Mouse (Mus musculus) megakaryocyte, embryonic 14.5 days (primary cell): ENCODE measurements around the gene Ppil1. TPM values are rescaled to one million over a fixed set of nuclear protein-coding genes. Genes with fewer than 3 reads are reported as not detected.
"Not testable (repeated sequence)": the region's sequence is repeated elsewhere in the genome, so short reads cannot be mapped to it uniquely, and the experiment has no call there.

Experiments used
- H3K27me3 ChIP-seq: replicated peaks from 2 replicates; pipeline ENCODE3; 2012; ENCODE audit warnings: inconsistent platforms
- H3K36me3 ChIP-seq: replicated peaks from 2 replicates; pipeline ENCODE3; 2012; ENCODE audit warnings: low read length, inconsistent platforms, mixed read lengths
- H3K4me1 ChIP-seq: 2 replicates; pipeline ENCODE4 v1.6.1; 2012; ENCODE audit warnings: inconsistent platforms
- H3K4me3 ChIP-seq: replicated peaks from 2 replicates; pipeline ENCODE3; 2012; ENCODE audit warnings: moderate library complexity, mild to moderate bottlenecking, inconsistent platforms
- H3K9me3 ChIP-seq: 2 replicates; pipeline ENCODE4 v1.6.1; 2012; ENCODE audit warnings: inconsistent platforms
- FLI1 ChIP-seq: IDR thresholded peaks from 2 replicates; pipeline ENCODE4 v1.6.1; 2012; ENCODE audit warnings: low read length, inconsistent platforms, mixed read lengths
- GATA1 ChIP-seq: IDR thresholded peaks from 3 replicates; pipeline ENCODE4 v1.6.1; 2012; ENCODE audit warnings: mixed read lengths, low read length, inconsistent platforms, borderline replicate concordance
- polyA plus RNA-seq: library from polyadenylated mRNA; stranded (reverse); fragments of >175 nt; gene quantifications from 2 replicates; pipeline ENCODE4 v1.2.3, GENCODE M21; 2012; ENCODE audit warnings: low replicate concordance; ENCODE audit not compliant: insufficient read depth

Gene Ppil1
- polyA plus RNA-seq, 1 experiment = 33.2 TPM

DNA sequence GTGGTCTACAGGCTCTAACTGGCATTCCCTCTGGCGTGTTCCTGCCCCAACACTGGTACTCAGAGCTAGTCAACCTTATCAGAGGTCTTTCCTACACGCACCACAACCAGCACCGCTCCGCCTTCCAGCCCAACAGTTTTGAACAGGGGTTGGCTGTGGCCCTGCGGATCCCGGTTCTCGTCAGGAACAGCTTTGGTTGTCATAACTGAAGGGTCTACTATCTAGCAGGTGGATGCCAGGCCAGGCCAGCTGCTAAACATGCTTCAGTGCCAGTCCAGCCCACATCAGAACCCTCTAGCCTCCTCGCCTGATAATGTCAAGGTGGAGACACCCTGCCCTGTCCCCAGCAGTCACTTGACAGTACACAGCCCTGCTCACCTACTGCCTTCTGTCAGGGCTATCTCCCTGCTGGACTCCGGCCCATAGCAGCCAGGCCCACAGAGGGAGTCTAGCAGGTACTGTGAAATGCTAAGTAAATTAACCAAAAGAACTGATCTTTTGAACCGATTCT is 6.9 kb downstream of the Ppil1 start:
- Histone ChIP-seq H3K4me1 (peaks cover 93% of the 10 kb centered on the region), H3K36me3 (peaks cover 84% of the 10 kb centered on the region)

DNA sequence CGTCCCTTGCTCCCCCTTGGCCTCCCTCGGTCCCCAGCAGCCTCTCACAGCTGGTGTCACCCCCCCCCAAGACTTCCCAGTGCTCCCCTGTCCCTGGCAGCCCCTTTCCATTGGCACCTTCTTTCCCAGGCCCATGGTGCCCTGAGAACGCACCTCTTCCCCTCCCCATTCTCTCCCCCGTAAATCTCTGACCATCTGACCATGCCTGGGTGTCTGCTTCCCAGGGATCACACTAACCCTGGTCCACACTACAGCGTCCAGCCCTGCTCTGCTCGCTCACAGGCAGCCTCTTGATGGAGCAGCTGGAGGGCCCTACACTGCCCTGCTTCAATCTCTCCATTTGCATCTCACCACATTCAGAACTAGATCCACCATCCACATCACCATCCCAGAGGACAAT is 7.5 kb downstream of the Ppil1 start:
- no peaks in the 10 kb centered on the region for H3K27me3 ChIP-seq
- peak overlapping the region; percentile 20 for H3K4me3 ChIP-seq
- peaks cover 85% of the 10 kb centered on the region for H3K36me3 ChIP-seq
- H3K4me1 ChIP-seq = peaks cover 93% of the 10 kb centered on the region
- H3K9me3 ChIP-seq = peaks cover 12% of the 10 kb centered on the region
- no peak for TF ChIP-seq GATA1
- no peak for TF ChIP-seq FLI1

More for the DNA sequence above, 6.9 kb downstream of the Ppil1 start:
- Histone ChIP-seq H3K4me3 (peak overlapping the region; percentile 62), H3K27me3 (no peaks in the 10 kb centered on the region), H3K9me3 (peaks cover 12% of the 10 kb centered on the region)
- TF ChIP-seq GATA1 (no peak), FLI1 (no peak)

DNA sequence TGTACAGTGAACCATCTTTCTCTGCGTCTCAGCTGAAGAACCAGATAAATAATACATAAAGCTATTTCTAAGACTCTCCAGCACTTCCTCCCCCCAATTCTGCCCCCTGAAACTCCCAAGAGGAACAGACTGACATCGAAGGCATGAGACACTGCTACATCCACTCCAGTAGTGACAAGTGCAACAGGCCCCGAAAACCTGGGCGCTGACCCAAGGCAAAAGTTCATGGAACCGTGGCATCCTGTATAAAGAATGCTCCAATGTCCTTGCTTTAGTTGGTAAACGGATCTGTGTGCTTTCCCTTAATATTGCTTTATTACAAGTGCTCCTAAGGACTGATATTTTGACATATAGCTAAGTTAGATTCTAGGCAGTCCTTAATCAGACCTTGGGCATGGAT is 9.2 kb downstream of the Ppil1 start:
- peaks cover 85% of the 10 kb centered on the region for H3K36me3 ChIP-seq
- H3K4me1 ChIP-seq = peaks cover 86% of the 10 kb centered on the region
- H3K27me3 ChIP-seq, H3K4me3 ChIP-seq: not testable (repeated sequence)
- peaks cover 12% of the 10 kb centered on the region for H3K9me3 ChIP-seq

DNA sequence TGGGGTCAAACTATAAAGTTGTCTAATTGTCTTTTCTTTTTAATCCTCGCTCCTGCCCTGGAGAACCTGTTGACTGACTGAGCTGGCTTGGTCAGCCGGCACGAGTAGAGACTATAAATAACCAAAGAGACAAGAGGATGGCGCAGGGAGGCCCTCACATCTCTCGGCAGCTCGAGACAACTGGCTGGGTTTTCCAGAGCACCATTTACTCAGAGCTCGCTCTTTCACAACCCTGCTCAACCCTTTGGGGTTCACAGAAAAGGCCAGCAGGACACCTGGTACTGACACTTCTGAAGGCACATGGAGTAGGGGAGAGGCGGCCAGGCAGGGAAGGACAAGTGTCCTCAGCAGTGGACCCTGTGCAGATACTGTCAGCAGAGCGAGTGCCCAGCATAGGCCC is 10.3 kb downstream of the Ppil1 start:
- Histone ChIP-seq H3K9me3 (peaks cover 12% of the 10 kb centered on the region), H3K4me3 (peak overlapping the region; percentile 64), H3K36me3 (peaks cover 93% of the 10 kb centered on the region), H3K27me3 (no peaks in the 10 kb centered on the region), H3K4me1 (peaks cover 75% of the 10 kb centered on the region)
- TF ChIP-seq GATA1 (no peak), FLI1 (no peak)

DNA sequence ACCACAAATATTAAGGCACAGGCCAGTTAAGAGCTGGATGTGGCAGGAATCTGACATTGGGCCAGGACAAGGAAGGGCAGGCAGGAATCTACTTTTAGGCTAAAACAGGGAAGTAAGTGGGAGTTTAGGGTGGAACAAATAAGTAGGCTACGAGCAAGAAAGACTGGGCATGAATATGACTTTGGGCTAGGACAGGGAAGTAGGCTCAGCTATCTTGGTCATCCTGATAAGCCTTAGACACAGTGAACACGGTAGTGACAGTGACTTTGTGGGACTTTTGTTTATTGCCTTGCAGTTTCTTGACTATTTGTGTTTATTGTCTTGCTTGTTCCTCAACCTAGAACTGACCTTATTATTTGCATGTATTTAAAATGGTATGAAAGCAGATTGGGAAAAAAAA is 10.8 kb downstream of the Ppil1 start:
- H3K27me3 ChIP-seq = no peaks in the 10 kb centered on the region
- peaks cover 93% of the 10 kb centered on the region for H3K36me3 ChIP-seq
- H3K4me3 ChIP-seq = no peak overlapping the region
- peaks cover 71% of the 10 kb centered on the region for H3K4me1 ChIP-seq
- H3K9me3 ChIP-seq = peaks cover 12% of the 10 kb centered on the region
- no peak for TF ChIP-seq GATA1
- TF ChIP-seq FLI1 = no peak

DNA sequence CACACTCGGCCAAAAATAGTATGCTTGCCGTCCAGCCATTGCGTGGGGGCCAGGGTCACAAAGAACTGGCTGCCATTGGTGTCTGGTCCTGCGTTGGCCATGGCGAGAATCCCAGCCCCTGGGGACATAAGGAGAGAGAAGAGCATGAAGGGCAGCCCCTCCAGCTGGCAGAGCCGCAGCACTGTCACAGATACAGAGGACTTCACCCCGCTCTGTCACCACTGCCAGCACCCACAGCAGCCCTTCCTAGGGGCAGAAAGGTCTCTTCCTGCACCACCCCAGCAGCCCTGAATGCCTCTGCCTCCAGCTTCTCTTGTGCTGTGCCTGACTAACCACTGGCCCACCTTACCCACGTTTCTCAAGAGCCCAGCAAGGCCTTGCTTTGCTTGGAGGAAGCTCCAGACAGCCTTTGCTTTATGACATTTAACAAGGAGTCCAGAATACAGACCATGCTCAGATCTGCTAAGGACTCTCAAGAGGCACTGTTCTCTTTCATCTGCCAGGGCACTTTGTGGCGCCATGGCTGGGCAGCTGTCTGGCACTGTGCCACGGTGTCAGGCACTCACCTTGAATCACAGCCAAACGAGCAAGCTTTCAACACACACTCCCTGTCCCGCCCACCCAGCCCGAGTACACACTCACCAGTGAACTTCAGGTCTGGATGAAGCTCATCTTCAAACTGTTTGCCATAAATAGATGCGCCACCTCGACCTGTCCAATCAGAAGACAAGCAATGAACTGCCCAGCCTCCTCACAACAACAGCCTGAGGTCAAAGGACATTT is 12.2 kb downstream of the Ppil1 start:
- TF ChIP-seq FLI1 (no peak), GATA1 (no peak)
- Histone ChIP-seq H3K36me3 (peaks cover 87% of the 10 kb centered on the region), H3K9me3 (peaks cover 12% of the 10 kb centered on the region), H3K4me3 (no peak overlapping the region), H3K27me3 (no peaks in the 10 kb centered on the region), H3K4me1 (peaks cover 56% of the 10 kb centered on the region)

DNA sequence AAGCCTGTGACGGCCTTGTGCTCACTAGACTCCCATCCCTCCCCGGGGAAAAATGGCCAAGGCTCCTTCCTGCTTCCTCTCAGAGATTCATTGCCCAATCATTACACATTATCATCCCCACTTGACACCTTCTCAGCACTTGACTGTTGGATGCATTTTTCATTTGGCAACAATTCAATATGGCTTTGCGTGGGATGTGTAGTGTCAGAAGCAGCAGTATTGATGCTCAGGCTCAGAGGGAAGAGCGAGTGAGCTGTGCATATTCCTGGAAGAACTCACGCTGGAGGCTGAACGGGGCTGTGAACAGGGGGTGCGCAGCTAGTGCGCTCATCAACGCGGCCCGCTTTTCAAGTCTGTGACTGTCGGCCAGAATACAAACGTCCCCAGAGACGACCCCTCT is 13.0 kb downstream of the Ppil1 start:
- peaks cover 51% of the 10 kb centered on the region for H3K4me1 ChIP-seq
- peaks cover 79% of the 10 kb centered on the region for H3K36me3 ChIP-seq
- H3K27me3 ChIP-seq, H3K4me3 ChIP-seq: not testable (repeated sequence)
- peaks cover 12% of the 10 kb centered on the region for H3K9me3 ChIP-seq

GRCm38 (mm10) chr17:29249512-29249911 is 14.5 kb downstream of the Ppil1 start:
- Histone ChIP-seq H3K4me1 (peaks cover 47% of the 10 kb centered on the region), H3K4me3 (no peak overlapping the region), H3K36me3 (peaks cover 70% of the 10 kb centered on the region), H3K27me3 (peaks cover 14% of the 10 kb centered on the region), H3K9me3 (peaks cover 12% of the 10 kb centered on the region)
- TF ChIP-seq GATA1 (no peak), FLI1 (no peak)

- peaks cover 32% of the 10 kb centered on the region for H3K4me1 ChIP-seq
- peaks cover 28% of the 10 kb centered on the region for H3K27me3 ChIP-seq
- no peak for TF ChIP-seq GATA1
- no peak for TF ChIP-seq FLI1
- peaks cover 3% of the 10 kb centered on the region for H3K9me3 ChIP-seq
- peaks cover 54% of the 10 kb centered on the region for H3K36me3 ChIP-seq
- no peak overlapping the region for H3K4me3 ChIP-seq
These were observed 16.1 kb downstream of the Ppil1 start for GRCm38 (mm10) chr17:29247881-29248280.

DNA sequence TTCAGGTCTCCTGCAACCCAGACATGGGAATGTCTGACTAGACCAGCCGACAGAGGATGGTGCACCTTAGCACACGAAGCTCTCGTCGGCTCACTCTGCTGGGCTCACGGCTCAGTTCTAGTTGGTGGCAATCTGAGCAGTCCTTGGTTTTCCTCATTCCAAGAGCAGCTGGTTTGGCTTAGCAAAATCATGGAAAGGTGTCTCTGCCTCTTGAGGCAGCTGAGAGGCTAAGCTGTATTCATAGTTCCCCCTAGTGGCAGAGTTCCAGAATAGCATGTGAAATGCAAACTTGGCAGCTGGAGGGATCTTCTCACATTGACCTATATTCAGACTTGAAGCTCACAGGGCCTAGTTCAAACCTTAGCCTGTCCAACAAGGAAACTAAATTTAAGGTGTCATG is 17.4 kb downstream of the Ppil1 start:
- Histone ChIP-seq H3K4me1 (peaks cover 22% of the 10 kb centered on the region; the same call in 1 of the 2 replicates), H3K4me3 (no peak overlapping the region), H3K9me3 (peaks cover 4% of the 10 kb centered on the region; the same call in 1 of the 2 replicates), H3K36me3 (peaks cover 41% of the 10 kb centered on the region), H3K27me3 (peaks cover 41% of the 10 kb centered on the region)
- TF ChIP-seq FLI1 (no peak), GATA1 (no peak)

GRCm38 (mm10) chr17:29245725-29246124 is 18.3 kb downstream of the Ppil1 start:
- TF ChIP-seq GATA1 (no peak), FLI1 (no peak)
- H3K4me1 ChIP-seq = peaks cover 15% of the 10 kb centered on the region; the same call in 1 of the 2 replicates
- peaks cover 33% of the 10 kb centered on the region for H3K36me3 ChIP-seq
- no peak overlapping the region for H3K4me3 ChIP-seq
- peaks cover 4% of the 10 kb centered on the region; the same call in 1 of the 2 replicates for H3K9me3 ChIP-seq
- H3K27me3 ChIP-seq = peaks cover 49% of the 10 kb centered on the region
